Mouse (Mus musculus): ENCODE measurements around the gene Eddm3b. TPM values are rescaled to one million over a fixed set of nuclear protein-coding genes. Genes with fewer than 3 reads are reported as not detected.

The Eddm3b gene
- polyA plus RNA-seq, 1 experiment from 2014 or later = not detected

- no peak overlapping the region for H3K27ac ChIP-seq (replicated peaks)
- H3K9me3 ChIP-seq = 0 out of 2 replicates have a peak, but pooled peaks cover 3% of the 10 kb centered on the region
- WGBS = 83% methylated on average over 4 of the region's 4 CpGs
These were observed 15.4 kb downstream of the Eddm3b start for GRCm38 (mm10) chr14:51129624-51129975.

DNA sequence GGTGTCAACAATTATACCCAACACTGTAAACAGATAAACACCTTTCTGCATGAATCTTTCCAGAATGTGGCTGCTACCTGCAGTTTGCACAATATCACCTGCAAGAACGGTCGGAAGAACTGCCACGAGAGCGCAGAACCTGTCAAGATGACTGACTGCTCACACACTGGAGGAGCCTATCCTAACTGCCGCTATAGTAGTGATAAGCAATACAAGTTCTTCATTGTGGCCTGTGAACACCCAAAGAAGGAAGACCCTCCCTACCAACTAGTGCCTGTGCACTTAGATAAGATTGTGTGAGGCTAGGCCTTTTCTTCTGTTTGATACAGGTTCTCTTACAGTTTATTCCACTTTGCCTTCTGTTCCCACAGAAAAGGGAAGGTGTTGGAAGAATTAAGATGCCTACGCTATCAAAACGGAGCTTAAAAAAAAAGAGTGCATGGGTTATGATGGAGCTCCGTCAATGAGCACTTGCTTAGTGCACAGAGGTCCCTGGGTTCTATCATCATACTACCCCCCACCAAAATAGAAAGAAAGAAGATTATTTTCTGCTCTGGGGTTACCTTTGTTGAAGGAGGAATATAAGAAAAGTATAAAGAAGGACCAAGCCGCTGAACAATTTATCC lies 16.2 kb downstream of the Eddm3b start:
- no peak for ATAC-seq (ENCODE audit: low read depth)
- Histone ChIP-seq H3K4me2 (no peak overlapping the region), H3K27me3 (no peaks in the 10 kb centered on the region), H3K4me1 (replicated peaks) (no peaks in the 10 kb centered on the region), H3K27ac (replicated peaks) (no peak overlapping the region), H3K4me3 (no peak overlapping the region), H3K9me3 (no peaks in the 10 kb centered on the region), H3K9ac (no peak overlapping the region), H3K36me3 (no peaks in the 10 kb centered on the region)
- WGBS = 88% methylated on average over 9 of the region's 9 CpGs

More at GRCm38 (mm10) chr14:51129624-51129975, 15.4 kb downstream of the Eddm3b start:
- Histone ChIP-seq H3K9ac (no peak overlapping the region), H3K4me2 (no peak overlapping the region), H3K36me3 (no peaks in the 10 kb centered on the region), H3K4me3 (no peak overlapping the region), H3K27me3 (no peaks in the 10 kb centered on the region), H3K4me1 (replicated peaks) (no peaks in the 10 kb centered on the region)
- ATAC-seq (ENCODE audit: low read depth) = no peak

- H3K4me2 ChIP-seq = no peak overlapping the region
- H3K9me3 ChIP-seq = no peaks in the 10 kb centered on the region
- no peak for ATAC-seq (ENCODE audit: low read depth)
- H3K4me1 ChIP-seq (replicated peaks) = no peaks in the 10 kb centered on the region
- H3K9ac ChIP-seq = no peak overlapping the region
- H3K27me3 ChIP-seq = no peaks in the 10 kb centered on the region
- no peak overlapping the region for H3K4me3 ChIP-seq
- H3K36me3 ChIP-seq = no peaks in the 10 kb centered on the region
- no peak overlapping the region for H3K27ac ChIP-seq (replicated peaks)
- WGBS = 85% methylated on average over 7 of the region's 7 CpGs
These were observed 17.0 kb downstream of the Eddm3b start for GRCm38 (mm10) chr14:51131086-51131815.

GRCm38 (mm10) chr14:51132372-51132771 lies 18.1 kb downstream of the Eddm3b start:
- Histone ChIP-seq H3K27me3 (no peaks in the 10 kb centered on the region), H3K27ac (replicated peaks) (no peak overlapping the region), H3K9ac (no peak overlapping the region), H3K4me2 (no peak overlapping the region), H3K4me1 (replicated peaks) (no peaks in the 10 kb centered on the region), H3K36me3 (no peaks in the 10 kb centered on the region), H3K4me3 (no peak overlapping the region), H3K9me3 (no peaks in the 10 kb centered on the region)
- ATAC-seq (ENCODE audit: low read depth) = no peak
- WGBS = 92% methylated on average over 4 of the region's 4 CpGs

DNA sequence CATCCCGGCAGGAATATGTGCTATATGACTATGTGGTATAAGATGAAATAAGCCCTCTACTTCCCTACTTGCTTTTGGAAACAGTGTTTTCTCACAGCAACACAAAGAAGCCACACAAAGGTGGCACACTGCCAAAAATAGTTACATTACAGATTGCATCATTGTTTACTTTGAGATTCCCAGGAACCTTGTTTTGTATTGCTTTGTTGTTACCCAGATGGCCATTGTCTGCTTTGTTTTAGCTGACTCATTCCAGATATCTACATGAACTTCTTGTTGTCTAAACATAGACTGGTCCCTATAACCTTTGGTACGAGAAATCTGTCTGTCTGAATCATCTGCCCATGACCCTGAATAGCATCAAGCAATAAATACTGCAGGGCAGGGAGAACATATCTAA lies 26.1 kb downstream of the Eddm3b start:
- Histone ChIP-seq H3K27ac (replicated peaks) (no peak overlapping the region), H3K4me1 (replicated peaks) (no peaks in the 10 kb centered on the region), H3K4me2 (no peak overlapping the region), H3K9me3 (no peaks in the 10 kb centered on the region), H3K4me3 (no peak overlapping the region), H3K36me3 (no peaks in the 10 kb centered on the region), H3K9ac (no peak overlapping the region), H3K27me3 (no peaks in the 10 kb centered on the region)
- ATAC-seq (ENCODE audit: low read depth) = no peak
- WGBS = 83% methylated on average over 2 of the region's 2 CpGs

DNA sequence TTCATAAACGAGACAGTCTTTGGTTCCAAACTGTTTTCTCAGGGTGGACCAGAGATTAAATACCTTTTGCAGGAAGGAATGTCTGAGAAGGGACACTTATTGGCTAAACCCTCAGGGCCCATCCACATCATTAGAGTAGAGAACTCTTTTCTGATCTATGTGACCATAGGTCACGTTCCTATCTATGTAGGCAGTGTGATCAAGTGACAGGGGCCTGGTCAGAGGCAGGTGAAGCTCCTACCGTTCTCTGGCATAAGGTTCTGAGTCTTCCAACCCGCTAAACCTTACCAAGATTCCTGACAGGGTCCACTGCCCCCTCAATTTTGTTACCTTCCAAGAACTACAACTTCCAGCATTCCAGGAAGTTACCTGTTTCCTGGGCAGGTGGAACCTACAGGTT lies 27.9 kb downstream of the Eddm3b start:
- H3K4me3 ChIP-seq = no peak overlapping the region
- H3K4me1 ChIP-seq (replicated peaks) = peaks cover 9% of the 10 kb centered on the region
- H3K9me3 ChIP-seq = no peaks in the 10 kb centered on the region
- WGBS = 89% methylated on average over 4 of the region's 4 CpGs
- no peak for ATAC-seq (ENCODE audit: low read depth)
- no peak overlapping the region for H3K27ac ChIP-seq (replicated peaks)
- no peak overlapping the region for H3K9ac ChIP-seq
- H3K4me2 ChIP-seq = no peak overlapping the region
- H3K27me3 ChIP-seq = no peaks in the 10 kb centered on the region
- H3K36me3 ChIP-seq = no peaks in the 10 kb centered on the region

DNA sequence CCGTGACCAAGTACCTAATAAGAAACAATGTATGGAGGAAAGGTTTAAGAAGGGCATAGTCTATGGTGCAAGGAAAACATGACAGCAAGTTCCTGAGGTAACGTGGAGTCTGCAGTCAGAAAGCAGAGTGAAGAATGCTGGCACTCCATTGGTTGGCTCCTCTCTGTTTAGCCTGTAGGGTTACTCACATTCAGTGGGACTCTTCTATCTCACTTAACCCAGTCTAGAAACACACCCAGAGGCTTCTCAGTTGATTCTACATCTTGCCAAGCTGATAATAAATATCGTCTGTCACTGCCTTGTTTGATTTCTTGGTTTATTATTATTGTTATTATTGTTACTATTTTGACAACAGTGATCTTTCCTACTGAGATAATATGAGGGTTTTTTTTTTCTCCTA lies 28.3 kb downstream of the Eddm3b start:
- ATAC-seq (ENCODE audit: low read depth) = no peak
- Histone ChIP-seq H3K9ac (no peak overlapping the region), H3K27ac (replicated peaks) (no peak overlapping the region), H3K9me3 (no peaks in the 10 kb centered on the region), H3K27me3 (no peaks in the 10 kb centered on the region), H3K36me3 (no peaks in the 10 kb centered on the region), H3K4me3 (no peak overlapping the region), H3K4me1 (replicated peaks) (peaks cover 10% of the 10 kb centered on the region), H3K4me2 (no peak overlapping the region)
- WGBS = 85% methylated on average over 3 of the region's 3 CpGs

DNA sequence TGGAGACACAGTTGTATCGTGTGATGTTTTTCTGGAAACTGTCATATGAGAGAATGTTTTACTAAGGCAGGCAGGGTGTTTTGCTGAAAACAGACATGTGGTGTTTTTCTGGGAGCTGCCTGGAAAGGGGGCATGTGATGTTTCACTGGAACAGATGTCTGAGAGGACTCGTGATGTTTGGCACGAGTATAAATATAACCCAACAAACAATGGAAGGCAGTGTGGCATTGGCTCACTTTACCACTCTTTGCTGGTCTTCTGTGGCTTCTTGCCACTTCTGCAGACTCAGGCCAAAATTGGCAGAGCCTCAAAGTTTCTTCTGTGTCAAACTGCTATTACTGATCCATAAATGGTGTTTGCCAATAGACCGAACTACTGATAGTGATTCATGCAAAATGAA lies 29.1 kb downstream of the Eddm3b start:
- ATAC-seq (ENCODE audit: low read depth) = no peak
- Histone ChIP-seq H3K4me3 (no peak overlapping the region), H3K27me3 (no peaks in the 10 kb centered on the region), H3K4me1 (replicated peaks) (peaks cover 10% of the 10 kb centered on the region), H3K27ac (replicated peaks) (no peak overlapping the region), H3K36me3 (no peaks in the 10 kb centered on the region), H3K9ac (no peak overlapping the region), H3K9me3 (no peaks in the 10 kb centered on the region), H3K4me2 (no peak overlapping the region)
- 82% methylated on average over 4 of the region's 4 CpGs for WGBS

- 84% methylated on average over 2 of the region's 2 CpGs for WGBS
- Histone ChIP-seq H3K27me3 (no peaks in the 10 kb centered on the region), H3K36me3 (no peaks in the 10 kb centered on the region), H3K4me2 (no peak overlapping the region), H3K4me1 (replicated peaks) (peaks cover 10% of the 10 kb centered on the region), H3K27ac (replicated peaks) (no peak overlapping the region), H3K9me3 (no peaks in the 10 kb centered on the region), H3K4me3 (no peak overlapping the region), H3K9ac (no peak overlapping the region)
- no peak for ATAC-seq (ENCODE audit: low read depth)
These were observed 29.7 kb downstream of the Eddm3b start for GRCm38 (mm10) chr14:51143937-51144336.

DNA sequence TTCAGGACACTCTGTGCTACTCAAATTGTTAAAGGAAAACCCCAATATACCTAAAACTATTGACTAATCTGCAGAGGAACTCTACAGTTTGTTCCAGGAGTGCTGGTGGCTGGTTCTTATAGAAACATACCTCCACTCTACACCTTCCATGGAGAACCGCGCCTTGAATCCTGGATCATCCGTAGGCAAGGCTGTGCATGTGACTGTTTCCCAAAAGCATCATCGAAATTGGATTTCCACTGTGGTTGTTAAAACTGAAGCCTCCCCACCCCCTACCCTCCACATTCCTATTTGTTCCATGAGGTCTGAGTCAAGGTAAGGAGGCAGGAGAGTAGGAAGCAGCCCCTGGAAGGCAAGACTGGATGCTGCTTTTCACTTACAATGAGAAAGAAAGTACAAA lies 30.2 kb downstream of the Eddm3b start:
- no peak overlapping the region for H3K27ac ChIP-seq (replicated peaks)
- no peak overlapping the region for H3K4me3 ChIP-seq
- H3K4me2 ChIP-seq = no peak overlapping the region
- no peak overlapping the region for H3K9ac ChIP-seq
- peaks cover 10% of the 10 kb centered on the region for H3K4me1 ChIP-seq (replicated peaks)
- no peak for ATAC-seq (ENCODE audit: low read depth)
- H3K9me3 ChIP-seq = no peaks in the 10 kb centered on the region
- 93% methylated on average over 4 of the region's 4 CpGs for WGBS
- no peaks in the 10 kb centered on the region for H3K36me3 ChIP-seq
- H3K27me3 ChIP-seq = no peaks in the 10 kb centered on the region

GRCm38 (mm10) chr14:51145521-51145920 lies 31.3 kb downstream of the Eddm3b start:
- H3K27me3 ChIP-seq = no peaks in the 10 kb centered on the region
- 88% methylated on average over 6 of the region's 6 CpGs for WGBS
- no peak overlapping the region for H3K4me2 ChIP-seq
- no peak for ATAC-seq (ENCODE audit: low read depth)
- H3K4me3 ChIP-seq = no peak overlapping the region
- H3K4me1 ChIP-seq (replicated peaks) = peaks cover 10% of the 10 kb centered on the region
- no peaks in the 10 kb centered on the region for H3K9me3 ChIP-seq
- H3K9ac ChIP-seq = no peak overlapping the region
- no peaks in the 10 kb centered on the region for H3K36me3 ChIP-seq
- no peak overlapping the region for H3K27ac ChIP-seq (replicated peaks)

GRCm38 (mm10) chr14:51146685-51147084 lies 32.5 kb downstream of the Eddm3b start, which contains the start of gene Rnase1:
Gene Rnase1, minus strand, starts transcription at chr14:51146785.
- H3K9me3 ChIP-seq = no peaks in the 10 kb centered on the region
- H3K27ac ChIP-seq (replicated peaks) = no peak within 1 kb of the TSS
- no peaks in the 10 kb centered on the region for H3K36me3 ChIP-seq
- WGBS = 23% methylated on average over 2 of the region's 2 CpGs
- peaks cover 10% of the 10 kb centered on the region for H3K4me1 ChIP-seq (replicated peaks)
- ATAC-seq (ENCODE audit: low read depth) = no peak
- no peak within 1 kb of the TSS for H3K4me3 ChIP-seq
- no peaks in the 10 kb centered on the region for H3K27me3 ChIP-seq
- H3K4me2 ChIP-seq = no peak within 1 kb of the TSS
- no peak within 1 kb of the TSS for H3K9ac ChIP-seq

GRCm38 (mm10) chr14:51148006-51148405 lies 33.8 kb downstream of the Eddm3b start:
- H3K27me3 ChIP-seq = no peaks in the 10 kb centered on the region
- H3K9me3 ChIP-seq = no peaks in the 10 kb centered on the region
- H3K4me1 ChIP-seq (replicated peaks) = peaks cover 10% of the 10 kb centered on the region
- H3K9ac ChIP-seq = no peak overlapping the region
- 64% methylated on average over 3 of the region's 3 CpGs for WGBS
- no peak overlapping the region for H3K27ac ChIP-seq (replicated peaks)
- H3K36me3 ChIP-seq = no peaks in the 10 kb centered on the region
- H3K4me2 ChIP-seq = no peak overlapping the region
- H3K4me3 ChIP-seq = no peak overlapping the region
- no peak for ATAC-seq (ENCODE audit: low read depth)

Measured in neural tube, embryonic 13.5 days (tissue).